Mouse (Mus musculus): ENCODE measurements around the gene Vps35l.

Gene Vps35l

GRCm38 (mm10) chr7:118776491-118776890, 36.5 kb downstream of the Vps35l start:
- no peak for DNase-seq (ENCODE audit: low read depth, low spot score)

GRCm38 (mm10) chr7:118777598-118778394, 37.8 kb downstream of the Vps35l start:
- no peak for DNase-seq (ENCODE audit: low read depth, low spot score)

GRCm38 (mm10) chr7:118778561-118778960, 38.5 kb downstream of the Vps35l start:
- DNase-seq (ENCODE audit: low read depth, low spot score), result no peak

- no peak for DNase-seq (ENCODE audit: low read depth, low spot score)
Observed at GRCm38 (mm10) chr7:118783305-118784001, 43.4 kb downstream of the Vps35l start.

GRCm38 (mm10) chr7:118786091-118786490, 46.1 kb downstream of the Vps35l start:
- no peak for DNase-seq (ENCODE audit: low read depth, low spot score)

GRCm38 (mm10) chr7:118787326-118787725, 47.3 kb downstream of the Vps35l start:
- no peak for DNase-seq (ENCODE audit: low read depth, low spot score)

- no peak for DNase-seq (ENCODE audit: low read depth, low spot score)
Observed at GRCm38 (mm10) chr7:118788481-118788880, 48.5 kb downstream of the Vps35l start.

GRCm38 (mm10) chr7:118790292-118790691, 50.3 kb downstream of the Vps35l start:
- no peak for DNase-seq (ENCODE audit: low read depth, low spot score)

- DNase-seq (ENCODE audit: low read depth, low spot score), result no peak
Observed at GRCm38 (mm10) chr7:118793899-118794298, 53.9 kb downstream of the Vps35l start.

- no peak for DNase-seq (ENCODE audit: low read depth, low spot score)
Observed at GRCm38 (mm10) chr7:118795779-118796178, 55.8 kb downstream of the Vps35l start.

- DNase-seq (ENCODE audit: low read depth, low spot score), result no peak
Observed at GRCm38 (mm10) chr7:118796838-118797237, 56.8 kb downstream of the Vps35l start.

- no peak for DNase-seq (ENCODE audit: low read depth, low spot score)
Observed at GRCm38 (mm10) chr7:118797600-118797999, 57.6 kb downstream of the Vps35l start.

GRCm38 (mm10) chr7:118798105-118798570, 58.1 kb downstream of the Vps35l start:
- DNase-seq (ENCODE audit: low read depth, low spot score), result no peak

- no peak for DNase-seq (ENCODE audit: low read depth, low spot score)
Observed at GRCm38 (mm10) chr7:118800112-118800734, 60.2 kb downstream of the Vps35l start.

- DNase-seq (ENCODE audit: low read depth, low spot score), result no peak
Observed at GRCm38 (mm10) chr7:118801791-118802190, 61.8 kb downstream of the Vps35l start.

GRCm38 (mm10) chr7:118803425-118803824, 63.4 kb downstream of the Vps35l start:
- no peak for DNase-seq (ENCODE audit: low read depth, low spot score)

- no peak for DNase-seq (ENCODE audit: low read depth, low spot score)
Observed at GRCm38 (mm10) chr7:118806631-118807411, 66.8 kb downstream of the Vps35l start.

GRCm38 (mm10) chr7:118807899-118808298, 67.9 kb downstream of the Vps35l start:
- DNase-seq (ENCODE audit: low read depth, low spot score), result no peak

- no peak for DNase-seq (ENCODE audit: low read depth, low spot score)
Observed at GRCm38 (mm10) chr7:118811407-118812106, 71.5 kb downstream of the Vps35l start.

GRCm38 (mm10) chr7:118813592-118813991, 73.6 kb downstream of the Vps35l start:
- no peak for DNase-seq (ENCODE audit: low read depth, low spot score)

GRCm38 (mm10) chr7:118816275-118816674, 76.2 kb downstream of the Vps35l start:
- DNase-seq (ENCODE audit: low read depth, low spot score), result no peak

Measured in c-Kit-negative CD71-positive TER-119-positive erythroid progenitor cells, embryonic 14.5 days (primary cell).